Mouse (Mus musculus): ENCODE measurements at regions not wholly inside any gene's neighbourhood (a gene's known extent, or its start where the extent isn't known, plus 50 kb on each side); places are given as distances from the start of the nearest gene placed in this dataset.

GRCm38 (mm10) chr2:46360049-46360712 lies 1243.0 kb upstream of the Zeb2 start:
- no peak for DNase-seq (ENCODE audit: low spot score)

DNA sequence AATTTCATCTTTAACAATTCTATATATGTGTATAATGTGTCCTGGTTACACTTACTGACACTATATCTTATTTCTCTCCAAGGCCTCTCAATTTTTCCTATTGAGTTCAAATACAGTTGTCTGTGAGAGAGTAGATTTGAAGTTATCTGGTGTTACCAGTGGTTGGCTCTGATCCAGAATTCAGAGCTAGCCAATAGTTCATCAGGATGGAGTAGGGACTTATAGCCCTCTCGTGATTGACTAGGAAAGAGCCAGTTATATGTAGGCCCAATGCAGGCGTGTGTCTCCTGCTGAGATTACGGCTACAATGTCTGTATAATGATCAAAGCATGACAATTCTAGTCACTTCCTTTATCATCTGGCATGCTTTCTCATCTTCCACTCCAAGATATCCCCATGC lies 1241.0 kb upstream of the Zeb2 start:
- DNase-seq (ENCODE audit: low spot score), result no peak

DNA sequence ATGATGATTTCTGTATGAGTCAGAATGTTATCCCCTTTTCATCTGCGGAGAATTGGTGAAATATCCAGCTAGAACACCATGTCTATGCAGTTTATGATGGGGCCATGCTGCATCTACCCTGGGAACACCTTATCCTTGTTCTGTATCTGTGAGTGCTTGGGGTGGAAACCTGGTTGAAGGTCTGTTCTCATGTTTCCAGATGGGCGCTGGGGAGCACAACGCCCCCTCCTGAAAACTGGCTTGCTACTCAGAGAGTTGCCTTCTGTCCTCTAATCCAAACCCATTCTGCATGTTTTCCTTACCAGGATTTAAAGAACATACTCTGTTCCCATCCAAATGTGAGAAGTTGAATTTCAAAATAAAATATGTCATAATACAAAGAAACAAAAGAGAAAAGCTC lies 1239.5 kb upstream of the Zeb2 start:
- DNase-seq (ENCODE audit: low spot score), result no peak

- no peak for DNase-seq (ENCODE audit: low spot score)
These were observed 1223.5 kb upstream of the Zeb2 start for GRCm38 (mm10) chr2:46340694-46341093.

GRCm38 (mm10) chr2:46316666-46317065 lies 1199.5 kb upstream of the Zeb2 start:
- no peak for DNase-seq (ENCODE audit: low spot score)

GRCm38 (mm10) chr2:46315243-46315642 lies 1198.0 kb upstream of the Zeb2 start:
- no peak for DNase-seq (ENCODE audit: low spot score)

DNA sequence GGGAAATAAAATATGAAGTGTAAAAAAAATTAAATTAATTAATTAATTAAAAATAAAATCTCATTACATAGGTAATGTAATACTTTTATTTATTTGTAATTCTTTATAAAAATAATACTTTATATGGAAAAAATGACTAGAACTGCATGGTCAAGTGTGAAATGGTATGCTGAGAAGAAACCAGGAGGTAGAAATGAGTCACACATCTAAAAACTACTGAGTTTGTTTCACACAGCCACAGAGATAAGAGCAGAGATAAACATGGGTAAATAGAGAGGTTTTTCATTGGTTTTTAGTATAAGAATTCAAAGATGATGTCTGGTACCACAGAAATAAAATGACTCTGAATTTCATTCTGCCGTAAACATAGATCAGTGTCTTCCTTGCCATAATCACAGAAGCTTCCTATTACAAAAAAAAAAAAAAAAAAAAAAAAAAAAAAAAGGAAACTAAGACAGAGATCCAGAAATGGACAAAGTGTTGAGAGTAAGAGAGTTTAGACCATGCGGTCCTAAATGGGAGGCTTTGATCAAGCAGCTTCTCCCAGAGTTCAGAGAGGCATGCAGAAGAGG lies 1190.5 kb upstream of the Zeb2 start:
- no peak for DNase-seq (ENCODE audit: low spot score)

DNA sequence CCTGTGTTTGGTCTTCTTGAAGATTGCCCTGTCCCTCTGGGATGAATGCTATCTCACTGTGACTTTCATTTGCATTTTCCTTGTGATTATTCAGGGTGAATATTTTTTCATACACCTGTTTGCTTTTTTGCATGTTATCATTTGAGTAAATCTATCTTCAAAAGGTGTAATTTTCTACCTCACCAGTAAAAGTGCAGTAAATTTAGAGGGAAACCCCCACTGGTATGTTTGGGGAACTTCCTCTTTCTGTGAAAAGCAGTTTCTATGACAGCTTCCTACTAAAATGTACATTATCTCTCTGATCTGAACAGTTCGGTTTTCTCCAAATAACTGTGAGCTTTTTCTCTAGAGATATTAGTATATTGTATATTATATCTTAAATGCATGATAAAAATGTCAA lies 1185.4 kb upstream of the Zeb2 start:
- DNase-seq (ENCODE audit: low spot score), result no peak

GRCm38 (mm10) chr2:46297274-46297843 lies 1180.2 kb upstream of the Zeb2 start:
- DNase-seq (ENCODE audit: low spot score), result no peak

GRCm38 (mm10) chr2:46283929-46284598 lies 1166.9 kb upstream of the Zeb2 start:
- peak; percentile 6 for DNase-seq (ENCODE audit: low spot score)

DNA sequence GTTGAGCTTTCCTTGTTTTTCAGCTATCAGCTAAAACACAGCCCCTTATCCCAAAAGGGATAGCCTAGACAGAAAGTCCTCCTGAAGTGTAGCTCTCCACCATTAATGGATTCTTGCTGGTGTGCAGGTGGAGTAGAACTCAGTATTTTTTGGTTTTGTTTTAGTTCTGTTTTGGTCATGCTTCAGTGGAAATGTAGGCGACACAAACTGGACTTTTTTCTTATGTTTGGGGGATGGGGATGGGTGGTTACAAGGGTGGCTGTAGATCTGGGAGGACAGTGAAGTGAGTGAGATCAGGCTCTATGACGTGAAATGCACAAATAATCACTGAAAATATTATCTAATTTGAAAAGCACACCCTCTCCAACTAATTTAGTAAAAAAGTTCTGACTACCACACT lies 1163.6 kb upstream of the Zeb2 start:
- no peak for DNase-seq (ENCODE audit: low spot score)

DNA sequence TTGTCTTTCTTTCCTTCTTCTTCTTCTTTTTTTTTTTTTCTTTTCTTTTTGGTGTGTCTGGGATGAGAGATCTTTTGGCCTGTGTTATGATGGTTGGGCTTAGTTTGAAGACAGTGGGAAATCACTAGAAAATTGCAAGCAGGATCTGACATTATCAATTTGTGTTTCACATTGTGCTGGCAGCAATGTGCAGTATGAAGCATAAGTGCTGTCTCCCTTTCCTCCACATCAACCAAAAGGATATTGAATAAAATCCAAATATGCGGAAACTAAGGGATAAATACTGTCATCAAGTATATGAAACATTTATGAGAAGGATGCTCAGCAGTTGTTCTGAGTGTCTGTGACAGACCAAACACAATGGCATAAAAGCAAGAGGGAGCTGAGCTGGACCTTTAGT lies 1144.4 kb upstream of the Zeb2 start:
- DNase-seq (ENCODE audit: low spot score), result no peak

DNA sequence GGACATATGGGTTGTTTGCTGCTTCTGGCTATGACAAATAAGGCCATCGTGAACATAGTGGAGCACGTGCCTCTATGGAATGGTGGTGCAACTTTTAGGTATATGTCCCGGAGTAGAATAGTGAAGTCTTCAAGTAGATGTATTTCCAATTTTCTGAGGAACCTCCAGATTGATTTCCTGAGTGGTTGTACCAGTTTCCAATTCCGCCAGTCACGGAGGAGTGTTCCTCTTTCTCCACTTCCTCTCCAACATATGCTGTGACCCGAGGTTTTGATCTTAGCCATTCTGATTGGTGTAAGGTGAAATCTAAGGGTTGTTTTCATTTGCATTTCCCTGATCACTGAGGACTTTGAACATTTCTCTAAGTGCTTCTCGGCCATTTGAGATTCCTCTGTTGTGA lies 1134.4 kb upstream of the Zeb2 start:
- DNase-seq (ENCODE audit: low spot score), result no peak

DNA sequence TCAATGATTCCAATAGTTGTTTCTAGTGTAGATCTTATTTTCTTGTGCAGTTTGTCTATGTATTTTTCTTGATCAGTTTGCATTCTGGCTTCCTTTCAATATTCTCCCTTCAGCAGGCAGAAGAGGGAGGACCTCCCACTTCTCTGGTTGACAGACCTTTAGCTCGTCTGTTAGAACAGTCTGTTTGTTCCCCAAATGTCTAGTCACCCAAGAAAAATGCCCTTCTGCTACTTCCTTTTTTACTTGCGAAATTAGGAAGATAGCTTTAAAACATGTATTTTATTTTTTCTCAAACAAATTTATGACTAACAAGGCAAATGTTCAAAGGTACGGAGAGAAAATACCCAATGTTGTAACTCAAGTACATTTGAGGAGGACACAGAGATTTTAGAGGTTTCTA lies 1128.5 kb upstream of the Zeb2 start:
- no peak for DNase-seq (ENCODE audit: low spot score)

- no peak for DNase-seq (ENCODE audit: low spot score)
These were observed 1127.5 kb upstream of the Zeb2 start for GRCm38 (mm10) chr2:46244697-46245096.

DNA sequence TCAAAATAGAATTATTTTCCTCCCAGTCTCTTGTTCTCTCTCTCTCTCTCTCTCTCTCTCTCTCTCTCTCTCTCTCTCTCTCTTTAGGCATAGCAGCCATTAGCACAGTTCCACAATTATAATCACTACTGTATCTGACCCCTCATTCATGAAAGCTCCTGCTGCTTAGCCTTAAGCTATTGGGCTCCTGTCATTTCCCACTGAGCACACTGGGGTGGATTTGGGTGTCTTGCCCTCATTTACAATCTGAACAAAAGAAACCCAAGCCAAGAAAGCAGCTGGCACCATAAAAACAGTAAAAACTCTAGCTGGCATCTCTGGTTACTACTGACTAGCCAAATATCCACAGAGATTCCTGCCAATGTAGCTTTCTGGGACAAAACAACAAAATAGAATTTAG lies 1125.6 kb upstream of the Zeb2 start:
- no peak for DNase-seq (ENCODE audit: low spot score)

- no peak for DNase-seq (ENCODE audit: low spot score)
These were observed 1122.7 kb upstream of the Zeb2 start for GRCm38 (mm10) chr2:46239874-46240273.

DNA sequence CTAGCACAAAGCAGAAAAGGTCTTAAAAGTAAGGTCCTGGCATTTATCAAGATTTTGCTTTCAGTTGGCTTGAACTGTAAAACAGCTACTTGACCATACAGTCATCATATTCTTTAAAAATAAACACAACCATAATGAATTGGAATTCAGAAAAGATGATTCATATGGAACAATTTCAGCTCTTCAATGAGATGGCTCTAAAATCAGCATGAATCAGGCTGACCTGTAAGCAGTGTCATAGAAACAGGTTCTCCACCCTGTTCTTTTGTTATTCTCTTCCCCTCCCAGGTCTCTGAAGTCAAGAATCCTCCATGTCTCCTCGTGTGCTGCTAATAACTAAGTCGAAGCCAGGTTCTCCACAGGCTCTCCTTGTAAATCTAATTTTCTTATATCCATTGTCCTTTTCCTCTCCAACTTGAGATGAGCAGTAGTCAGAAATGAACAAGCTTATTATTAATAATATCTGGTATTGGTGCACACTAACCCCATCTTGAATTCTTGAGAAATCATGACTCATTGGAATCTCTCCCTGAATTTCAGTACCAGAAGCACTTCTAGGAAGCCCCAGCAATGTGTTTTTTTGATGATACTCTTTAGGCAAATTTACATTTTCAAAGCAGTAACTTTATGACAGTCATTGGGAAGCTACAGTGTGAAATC lies 1113.7 kb upstream of the Zeb2 start:
- no peak for DNase-seq (ENCODE audit: low spot score)

DNA sequence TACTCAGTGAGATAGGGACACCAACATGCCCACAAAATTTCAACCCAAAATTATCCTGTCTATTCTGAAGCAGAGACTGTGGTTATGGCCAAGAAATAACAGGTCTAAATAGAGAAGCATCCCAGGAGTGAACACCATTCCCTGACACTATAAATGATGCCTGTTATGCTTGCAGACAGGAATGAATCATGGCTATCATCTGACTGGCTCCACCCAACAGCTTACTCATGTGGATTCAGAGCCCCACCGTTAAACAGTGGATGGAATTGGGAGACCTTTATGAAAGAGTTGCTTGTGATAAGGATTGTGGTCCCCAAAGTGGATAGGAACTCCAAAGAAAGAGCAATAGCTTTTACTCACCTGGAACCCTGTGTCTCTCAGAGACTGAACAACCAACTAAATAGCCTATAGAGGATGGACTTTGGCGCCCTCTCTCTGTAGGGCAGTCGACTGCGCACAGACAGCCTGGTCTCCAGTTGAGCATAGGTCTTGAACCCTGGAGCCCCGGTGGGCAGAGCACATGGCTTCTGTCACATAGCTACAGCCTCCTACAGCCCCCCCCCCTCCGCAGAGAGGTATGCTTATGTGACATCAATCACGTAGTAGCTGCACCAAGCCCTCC lies 1101.3 kb upstream of the Zeb2 start:
- DNase-seq (ENCODE audit: low spot score), result no peak

- DNase-seq (ENCODE audit: low spot score), result no peak
These were observed 1082.1 kb upstream of the Zeb2 start for GRCm38 (mm10) chr2:46199341-46199740.

DNA sequence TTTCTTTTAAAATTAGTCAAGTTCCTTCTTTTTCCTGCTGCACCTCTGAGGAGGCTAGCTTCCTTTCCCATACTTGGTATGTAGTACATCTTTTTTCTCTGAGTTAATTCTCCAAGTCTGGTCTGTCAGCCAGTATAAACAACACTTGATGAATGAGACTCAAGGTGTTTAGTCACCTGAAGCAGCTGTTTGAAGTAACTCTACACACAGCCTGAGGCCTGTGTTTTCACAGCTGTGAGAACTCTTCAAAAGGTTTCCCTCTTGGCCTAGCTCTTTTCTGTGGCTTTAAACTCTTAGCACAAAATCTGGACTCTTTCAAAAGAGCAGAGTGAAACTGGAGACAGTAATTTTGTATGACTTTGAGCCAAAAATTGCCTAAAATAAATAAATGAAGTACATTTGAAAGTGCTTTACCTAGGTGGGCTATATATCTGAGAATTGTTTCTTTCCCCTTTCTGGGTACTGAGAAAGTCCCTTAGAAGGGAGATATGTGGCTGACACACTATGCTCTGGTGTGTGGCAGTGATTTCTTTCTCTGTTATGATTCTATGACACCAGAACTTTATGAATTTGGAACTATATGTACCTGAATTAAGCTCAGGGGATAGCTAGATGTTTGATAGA lies 1070.2 kb upstream of the Zeb2 start:
- DNase-seq (ENCODE audit: low spot score), result no peak

GRCm38 (mm10) chr2:46183241-46183640 lies 1066.0 kb upstream of the Zeb2 start:
- DNase-seq (ENCODE audit: low spot score), result no peak

All from left cerebral cortex, adult 11 months (tissue).